Mouse (Mus musculus) MEL (cell line): Measurements from ENCODE around the gene Aurkaip1.

Source experiments
- CHD1 ChIP-seq: IDR thresholded peaks from 2 replicates; pipeline ENCODE4 v1.6.1; 2012; ENCODE audit warnings: low read depth, mild to moderate bottlenecking, inconsistent platforms, low read length, improper control_type of control experiment
- CTCF ChIP-seq, 3 experiments: IDR thresholded peaks in 2 of 3; conservative IDR thresholded peaks in 1 of 3; 2 replicates each; pipeline ENCODE4 v1.5.1; 2011 to 2012; ENCODE audit warnings: low read length in 3 of 3, low read depth in 2 of 3, mild to moderate bottlenecking in 2 of 3, improper control_type of control experiment in 1 of 3, inconsistent platforms in 1 of 3, mixed read lengths in 1 of 3, moderate library complexity in 1 of 3; ENCODE audit not compliant: control insufficient read depth in 1 of 3, insufficient read depth in 1 of 3, poor library complexity in 1 of 3, severe bottlenecking in 1 of 3
- ELF1 ChIP-seq: IDR thresholded peaks from 2 replicates; pipeline ENCODE4 v1.6.1; 2014; ENCODE audit warnings: low read depth, mild to moderate bottlenecking, inconsistent platforms, low read length, improper control_type of control experiment, moderate library complexity
- EP300 ChIP-seq, 2 experiments: IDR thresholded peaks; 2 replicates each; pipeline ENCODE4 v1.6.1; 2011; ENCODE audit warnings: improper control_type of control experiment in 2 of 2, low read length in 2 of 2, low read depth in 1 of 2, mild to moderate bottlenecking in 1 of 2
- HCFC1 ChIP-seq: IDR thresholded peaks from 2 replicates; pipeline ENCODE4 v1.6.1; 2012; ENCODE audit warnings: low read depth, mild to moderate bottlenecking, inconsistent platforms, low read length, improper control_type of control experiment, moderate library complexity
- SMC3 ChIP-seq: IDR thresholded peaks from 2 replicates; pipeline ENCODE4 v1.6.1; 2011; ENCODE audit warnings: low read depth, low read length, improper control_type of control experiment
- TBP ChIP-seq: IDR thresholded peaks from 2 replicates; pipeline ENCODE4 v1.8.0; 2011; ENCODE audit warnings: low read depth, low read length, improper control_type of control experiment
- UBTF ChIP-seq: IDR thresholded peaks from 2 replicates; pipeline ENCODE4 v1.6.1; 2012; ENCODE audit warnings: low read depth, mild to moderate bottlenecking, inconsistent platforms, low read length, improper control_type of control experiment, moderate library complexity, borderline replicate concordance; ENCODE audit not compliant: insufficient read depth
- USF1 ChIP-seq: IDR thresholded peaks from 2 replicates; pipeline ENCODE4 v1.6.1; 2014; ENCODE audit warnings: low read depth, mild to moderate bottlenecking, inconsistent platforms, low read length, improper control_type of control experiment, moderate library complexity
- ZC3H11A ChIP-seq: IDR thresholded peaks from 2 replicates; pipeline ENCODE4 v1.6.1; 2012; ENCODE audit warnings: low read depth, mild to moderate bottlenecking, inconsistent platforms, low read length, improper control_type of control experiment
- ZKSCAN1 ChIP-seq: IDR thresholded peaks from 2 replicates; pipeline ENCODE4 v1.6.1; 2012; ENCODE audit warnings: low read depth, mild to moderate bottlenecking, inconsistent platforms, low read length, improper control_type of control experiment, moderate library complexity
- ZNF384 ChIP-seq: IDR thresholded peaks from 2 replicates; pipeline ENCODE4 v1.6.1; 2012; ENCODE audit warnings: low read depth, mild to moderate bottlenecking, inconsistent platforms, low read length, improper control_type of control experiment

GRCm38 (mm10) chr4:155861787-155862186, 30.7 kb downstream of the Aurkaip1 start:
- no peak for TF ChIP-seq CTCF (IDR thresholded peaks at IDR 0.05 in 2 of 3, conservative IDR thresholded peaks at IDR 0.05 in 1 of 3; ENCODE audit: control insufficient read depth in 1 of 3, insufficient read depth in 1 of 3, low read depth in 2 of 3, low read length in 3 of 3, poor library complexity in 1 of 3, severe bottlenecking in 1 of 3)
- TF ChIP-seq EP300 (IDR thresholded peaks at IDR 0.05; ENCODE audit: low read depth in 1 of 2, low read length in 2 of 2): no peak
- TF ChIP-seq USF1: no peak
- TF ChIP-seq CHD1: no peak
- no peak for TF ChIP-seq ZKSCAN1
- no peak for TF ChIP-seq SMC3
- TF ChIP-seq ZC3H11A: no peak
- TF ChIP-seq ZNF384: no peak
- TF ChIP-seq HCFC1: no peak
- no peak for TF ChIP-seq TBP
- TF ChIP-seq ELF1: no peak
- no peak for TF ChIP-seq UBTF
